Mouse (Mus musculus) midbrain, embryonic 14.5 days (tissue): ENCODE measurements around the gene Hps6. TPM values are rescaled to one million over a fixed set of nuclear protein-coding genes. Genes with fewer than 3 reads are reported as not detected.

Experiments used
- ATAC-seq: fragments of 200-750 bp; cut with Nextera tagmentation; 2 replicates; pipeline ENCODE4 v1.8.0; 2017; ENCODE audit warnings: moderate number of reproducible peaks, moderate library complexity; ENCODE audit not compliant: low FRiP score, low TSS enrichment
- DNase-seq: peaks from one replicate; pipeline ENCODE4 v3.0.0-alpha.2; 2015
- H3K27ac ChIP-seq: fragments of 300-500 bp; sonication (generic); replicated peaks from 2 replicates; pipeline ENCODE4 v1.5.1; 2014; ENCODE audit warnings: mild to moderate bottlenecking, low read depth, low read length, moderate library complexity
- H3K27me3 ChIP-seq: fragments of 300-500 bp; sonication (generic); 2 replicates; pipeline ENCODE4 v1.6.1; 2014; ENCODE audit warnings: low read length, control low read depth, mixed read lengths; ENCODE audit not compliant: control insufficient read depth, insufficient read depth
- H3K36me3 ChIP-seq: fragments of 300-500 bp; sonication (generic); 2 replicates; pipeline ENCODE4 v1.6.1; 2014; ENCODE audit warnings: low read length, control low read depth; ENCODE audit not compliant: control insufficient read depth, insufficient read depth
- H3K4me1 ChIP-seq: fragments of 300-500 bp; sonication (generic); 2 replicates; pipeline ENCODE4 v1.6.1; 2014; ENCODE audit warnings: mild to moderate bottlenecking, antibody characterized with exemption, low read length, control low read depth; ENCODE audit not compliant: control insufficient read depth, insufficient read depth
- H3K4me2 ChIP-seq: fragments of 300-500 bp; sonication (generic); 2 replicates; pipeline ENCODE4 v1.6.1; 2014; ENCODE audit warnings: mild to moderate bottlenecking, low read length, moderate library complexity
- H3K4me3 ChIP-seq: fragments of 300-500 bp; sonication (generic); replicated peaks from 2 replicates; pipeline ENCODE4 v1.5.1; 2014; ENCODE audit warnings: low read depth, low read length
- H3K9ac ChIP-seq: fragments of 300-500 bp; sonication (generic); replicated peaks from 2 replicates; pipeline ENCODE4 v1.6.1; 2014; ENCODE audit warnings: mild to moderate bottlenecking, low read length, moderate library complexity
- H3K9me3 ChIP-seq: fragments of 300-500 bp; sonication (generic); 2 replicates; pipeline ENCODE4 v1.6.1; 2016; ENCODE audit warnings: low read length, control low read depth, mixed read lengths; ENCODE audit not compliant: control insufficient read depth
- WGBS: fragments of 180-500 bp; shearing (Covaris S2); extraction: QIAGEN DNeasy Blood & Tissue Kit; methylation state at CpG from one replicate; pipeline ENCODE4 v1.1.7; 2014; 5-methylcytosine and 5-hydroxymethylcytosine counted together
- polyA plus RNA-seq: library from polyadenylated mRNA; unstranded; fragments of >200 nt; fragmentation: Nextera tagmentation; extraction: Ambion mirVana; gene quantifications from 2 replicates; pipeline ENCODE4 v1.2.1, GENCODE M21; 2014

Hps6 gene
- polyA plus RNA-seq, 1 experiment from 2014 or later: 1.5 TPM

GRCm38 (mm10) chr19:46033911-46034310, 30.6 kb downstream of the Hps6 start:
- Histone ChIP-seq H3K9me3 (no peaks in the 10 kb centered on the region), H3K9ac (no peak overlapping the region), H3K4me2 (no peak overlapping the region), H3K27ac (no peak overlapping the region), H3K4me3 (no peak overlapping the region), H3K36me3 (peaks cover 63% of the 10 kb centered on the region), H3K4me1 (peaks cover 22% of the 10 kb centered on the region), H3K27me3 (no peaks in the 10 kb centered on the region)
- ATAC-seq (no peak), DNase-seq (no peak)
- WGBS: 97% methylated on average over 11 of the region's 11 CpGs

- H3K4me2 ChIP-seq: peak overlapping the region; percentile 100
- ATAC-seq (no peak), DNase-seq (no peak)
- H3K27ac ChIP-seq: no peak overlapping the region
- H3K27me3 ChIP-seq: no peaks in the 10 kb centered on the region
- no peak overlapping the region for H3K9ac ChIP-seq
- WGBS: 95% methylated on average over 13 of the region's 13 CpGs
- peaks cover 52% of the 10 kb centered on the region for H3K36me3 ChIP-seq
- peak overlapping the region; percentile 96; the same call in 1 of the 2 replicates for H3K4me3 ChIP-seq
- no peaks in the 10 kb centered on the region for H3K9me3 ChIP-seq
- H3K4me1 ChIP-seq: peaks cover 35% of the 10 kb centered on the region
Measured at GRCm38 (mm10) chr19:46035971-46036370, 32.7 kb downstream of the Hps6 start.

GRCm38 (mm10) chr19:46036477-46037242, 33.4 kb downstream of the Hps6 start:
- DNase-seq (no peak), ATAC-seq (no peak)
- 0 out of 2 replicates have a peak overlapping the region, but pooled peaks have one; percentile 10 for H3K27ac ChIP-seq
- H3K4me3 ChIP-seq: peak overlapping the region; percentile 96
- 69% methylated on average over 13 of the region's 13 CpGs for WGBS
- peak overlapping the region; percentile 91 for H3K9ac ChIP-seq
- no peaks in the 10 kb centered on the region for H3K27me3 ChIP-seq
- H3K4me1 ChIP-seq: peaks cover 42% of the 10 kb centered on the region
- H3K9me3 ChIP-seq: no peaks in the 10 kb centered on the region
- peaks cover 47% of the 10 kb centered on the region for H3K36me3 ChIP-seq
- peak overlapping the region; percentile 100 for H3K4me2 ChIP-seq

GRCm38 (mm10) chr19:46037243-46037924, 34.1 kb downstream of the Hps6 start:
- ATAC-seq: no peak
- Histone ChIP-seq H3K9ac (peak overlapping the region; percentile 91), H3K4me2 (peak overlapping the region; percentile 100), H3K27me3 (no peaks in the 10 kb centered on the region), H3K27ac (peak overlapping the region; percentile 98), H3K4me1 (peaks cover 48% of the 10 kb centered on the region), H3K4me3 (peak overlapping the region; percentile 96), H3K9me3 (no peaks in the 10 kb centered on the region), H3K36me3 (peaks cover 40% of the 10 kb centered on the region)
- WGBS: 5% methylated on average over 6 of the region's 6 CpGs
- DNase-seq: peak; percentile 54

- Histone ChIP-seq H3K27ac (peak overlapping the region; percentile 98), H3K4me1 (peaks cover 56% of the 10 kb centered on the region), H3K36me3 (peaks cover 32% of the 10 kb centered on the region), H3K4me3 (peak overlapping the region; percentile 96), H3K27me3 (no peaks in the 10 kb centered on the region), H3K4me2 (peak overlapping the region; percentile 100), H3K9ac (peak overlapping the region; percentile 91), H3K9me3 (no peaks in the 10 kb centered on the region)
- ATAC-seq (no peak), DNase-seq (no peak)
- WGBS: 2% methylated on average over 13 of the region's 13 CpGs
Measured at GRCm38 (mm10) chr19:46037925-46038850, 34.9 kb downstream of the Hps6 start.

- H3K4me3 ChIP-seq: peak overlapping the region; percentile 96
- peaks cover 62% of the 10 kb centered on the region for H3K4me1 ChIP-seq
- peak overlapping the region; percentile 91 for H3K9ac ChIP-seq
- no peaks in the 10 kb centered on the region for H3K27me3 ChIP-seq
- peak overlapping the region; percentile 98 for H3K27ac ChIP-seq
- DNase-seq (no peak), ATAC-seq (peak; percentile 7; the same call in 1 of the 2 replicates)
- H3K9me3 ChIP-seq: no peaks in the 10 kb centered on the region
- H3K36me3 ChIP-seq: peaks cover 25% of the 10 kb centered on the region
- H3K4me2 ChIP-seq: peak overlapping the region; percentile 100
- WGBS: under 1% methylated on average over 15 of the region's 17 CpGs
Measured at GRCm38 (mm10) chr19:46038851-46039260, 35.5 kb downstream of the Hps6 start.

GRCm38 (mm10) chr19:46039478-46039877, 36.2 kb downstream of the Hps6 start:
- Histone ChIP-seq H3K9ac (peak overlapping the region; percentile 91), H3K27me3 (no peaks in the 10 kb centered on the region), H3K9me3 (no peaks in the 10 kb centered on the region), H3K36me3 (peaks cover 19% of the 10 kb centered on the region), H3K4me1 (peaks cover 67% of the 10 kb centered on the region), H3K4me3 (peak overlapping the region; percentile 96), H3K27ac (peak overlapping the region; percentile 98), H3K4me2 (peak overlapping the region; percentile 100)
- peak; percentile 75 for ATAC-seq
- peak; percentile 97 for DNase-seq
- WGBS: 2% methylated on average over 30 of the region's 30 CpGs
